Mouse (Mus musculus): ENCODE measurements around the gene Nek5.
"Not testable (repeated sequence)": the region's sequence is repeated elsewhere in the genome, so short reads cannot be mapped to it uniquely, and the experiment has no call there.

Gene Nek5

GRCm38 (mm10) chr8:22124220-22125152 lies at the start of gene Nek5:
Gene Nek5, minus strand, starts transcription at chr8:22125053.
- in situ Hi-C loops (cut with MseI, MboI) = no loop called here

- in situ Hi-C loops (cut with MseI, MboI) = no loop called here
Measured at GRCm38 (mm10) chr8:22169167-22169566, 44.3 kb upstream of the Nek5 start.

- in situ Hi-C loops (cut with MseI, MboI) = no loop called here
Measured at GRCm38 (mm10) chr8:22166080-22166603, 41.3 kb upstream of the Nek5 start, which contains the start of gene Nek3. Gene Nek3, minus strand, starts transcription at chr8:22166435.

GRCm38 (mm10) chr8:22165251-22166079 lies 40.6 kb upstream of the Nek5 start:
- in situ Hi-C loops (cut with MseI, MboI) = no loop called here

GRCm38 (mm10) chr8:22164431-22164830 lies 39.6 kb upstream of the Nek5 start:
- in situ Hi-C loops (cut with MseI, MboI) = no loop called here

- in situ Hi-C loops (cut with MseI, MboI) = no loop called here
Measured at GRCm38 (mm10) chr8:22162206-22162605, 37.4 kb upstream of the Nek5 start.

- in situ Hi-C loops (cut with MseI, MboI) = no loop called here
Measured at GRCm38 (mm10) chr8:22150345-22150663, 25.5 kb upstream of the Nek5 start.

- in situ Hi-C loops (cut with MseI, MboI) = no loop called here
Measured at GRCm38 (mm10) chr8:22149643-22150344, 24.9 kb upstream of the Nek5 start.

GRCm38 (mm10) chr8:22148367-22148740 lies 23.5 kb upstream of the Nek5 start:
- in situ Hi-C loops (cut with MseI, MboI) = no loop called here

- in situ Hi-C loops (cut with MseI, MboI) = no loop called here
Measured at GRCm38 (mm10) chr8:22147706-22148366, 23.0 kb upstream of the Nek5 start.

- in situ Hi-C loops (cut with MseI, MboI) = no loop called here
Measured at GRCm38 (mm10) chr8:22145831-22146230, 21.0 kb upstream of the Nek5 start.

- in situ Hi-C loops (cut with MseI, MboI) = no loop called here
Measured at GRCm38 (mm10) chr8:22143764-22144491, 19.1 kb upstream of the Nek5 start.

- in situ Hi-C loops (cut with MseI, MboI) = no loop called here
Measured at GRCm38 (mm10) chr8:22142592-22142991, 17.7 kb upstream of the Nek5 start.

- in situ Hi-C loops (cut with MseI, MboI) = no loop called here
Measured at GRCm38 (mm10) chr8:22141836-22142385, 17.1 kb upstream of the Nek5 start.

GRCm38 (mm10) chr8:22136462-22136861 lies 11.6 kb upstream of the Nek5 start:
- in situ Hi-C loops (cut with MseI, MboI) = not testable (repeated sequence)

- in situ Hi-C loops (cut with MseI, MboI) = no loop called here
Measured at GRCm38 (mm10) chr8:22134750-22135135, 9.9 kb upstream of the Nek5 start.

- in situ Hi-C loops (cut with MseI, MboI) = no loop called here
Measured at GRCm38 (mm10) chr8:22134078-22134749, 9.4 kb upstream of the Nek5 start.

- in situ Hi-C loops (cut with MseI, MboI) = no loop called here
Measured at GRCm38 (mm10) chr8:22132062-22132461, 7.2 kb upstream of the Nek5 start.

- in situ Hi-C loops (cut with MseI, MboI) = no loop called here
Measured at GRCm38 (mm10) chr8:22107020-22107419, 17.8 kb downstream of the Nek5 start.

GRCm38 (mm10) chr8:22091568-22091967 lies 33.3 kb downstream of the Nek5 start:
- in situ Hi-C loops (cut with MseI, MboI) = no loop called here

All from mouse trophoblast stem cell (cell line).